Mouse (Mus musculus) layer of hippocampus, postnatal 10 days (tissue): ENCODE results near the gene Stum. TPM values are rescaled to one million over a fixed set of nuclear protein-coding genes. Genes with fewer than 3 reads are reported as not detected.
A peak's percentile ranks its signal among the peaks of the same experiment; 100 is the strongest.

Source experiments
- DNase-seq, 2 experiments: peaks; one replicate each; pipeline ENCODE4 v3.0.0; 2021; ENCODE audit warnings: low spot score in 2 of 2
- total RNA-seq, 2 experiments: library from RNA; stranded (reverse); gene quantifications; 2 replicates each; pipeline ENCODE4 v1.2.3; 2021

The Stum gene
- total RNA-seq, 2 experiments from 2014 or later: 192 to 204 TPM

GRCm38 (mm10) chr1:180387750-180388480 lies 95.4 kb downstream of the Stum start:
- DNase-seq: no peak

GRCm38 (mm10) chr1:180386951-180387749 lies 96.2 kb downstream of the Stum start:
- peak; percentile 98 for DNase-seq

- DNase-seq: no peak
Observed at GRCm38 (mm10) chr1:180385308-180385707, 98.0 kb downstream of the Stum start.

GRCm38 (mm10) chr1:180384486-180384885 lies 98.8 kb downstream of the Stum start:
- DNase-seq: no peak

GRCm38 (mm10) chr1:180383884-180384283 lies 99.4 kb downstream of the Stum start:
- DNase-seq: no peak

Other genes with a start within 250 kb of the Stum start
- 10 to 100 TPM; 23.1 to 24.0 TPM for gene Psen2, start 220.1 kb downstream of the Stum start, total RNA-seq
- 10 to 100 TPM; 15.9 to 17.7 TPM for gene Itpkb, start 153.0 kb downstream of the Stum start, total RNA-seq
- gene Parp1, start 85.4 kb upstream of the Stum start, total RNA-seq: 100 to 1,000 TPM; 128 to 133 TPM
- 1 to 10 TPM; 4.4 to 6.0 TPM for gene Lin9, start 157.6 kb upstream of the Stum start, total RNA-seq
- gene Mixl1, start 213.5 kb upstream of the Stum start, total RNA-seq: not detected
- gene Acbd3, start 242.5 kb upstream of the Stum start, total RNA-seq: 10 to 100 TPM; 32.8 TPM